Mouse (Mus musculus) lung, embryonic 14.5 days (tissue): Measurements from ENCODE around the gene Gm20388. TPM values are rescaled to one million over a fixed set of nuclear protein-coding genes. Genes with fewer than 3 reads are reported as not detected.

Source experiments
- ATAC-seq: fragments of 200-750 bp; cut with Nextera tagmentation; 2 replicates; pipeline ENCODE4 v1.8.0; 2017; ENCODE audit warnings: mild to moderate bottlenecking, moderate TSS enrichment, moderate library complexity; ENCODE audit not compliant: insufficient read depth
- DNase-seq: peaks from one replicate; pipeline ENCODE4 v3.0.0-alpha.2; 2015
- H3K27ac ChIP-seq: fragments of 300-500 bp; sonication (generic); 2 replicates; pipeline ENCODE4 v1.5.1; 2014; ENCODE audit warnings: low read depth, mild to moderate bottlenecking, moderate library complexity
- H3K27me3 ChIP-seq: fragments of 300-500 bp; sonication (generic); 2 replicates; pipeline ENCODE4 v1.6.1; 2014; ENCODE audit warnings: low read length, control low read depth; ENCODE audit not compliant: insufficient read depth
- H3K36me3 ChIP-seq: fragments of 300-500 bp; sonication (generic); 2 replicates; pipeline ENCODE4 v1.6.1; 2014; ENCODE audit warnings: control low read depth; ENCODE audit not compliant: insufficient read depth
- H3K4me1 ChIP-seq: fragments of 300-500 bp; sonication (generic); 2 replicates; pipeline ENCODE4 v1.6.1; 2014; ENCODE audit warnings: antibody characterized with exemption, control low read depth; ENCODE audit not compliant: insufficient read depth
- H3K4me2 ChIP-seq: fragments of 300-500 bp; sonication (generic); 2 replicates; pipeline ENCODE4 v1.6.1; 2014; ENCODE audit warnings: mild to moderate bottlenecking
- H3K4me3 ChIP-seq: fragments of 300-500 bp; sonication (generic); 2 replicates; pipeline ENCODE4 v1.5.1; 2014; ENCODE audit warnings: low read depth, low read length
- H3K9ac ChIP-seq: fragments of 300-500 bp; sonication (generic); 2 replicates; pipeline ENCODE4 v1.6.1; 2014
- H3K9me3 ChIP-seq: fragments of 300-500 bp; sonication (generic); 2 replicates; pipeline ENCODE4 v1.6.1; 2016; ENCODE audit warnings: low read depth, low read length, control low read depth
- CTCF ChIP-seq: IDR thresholded peaks from 2 replicates; pipeline ENCODE4 v1.5.1; 2016; ENCODE audit warnings: antibody characterized with exemption, low read depth
- WGBS: fragments of 180-500 bp; shearing (Covaris S2); extraction: QIAGEN DNeasy Blood & Tissue Kit; methylation state at CpG from one replicate; pipeline ENCODE4 v1.1.7; 2014; 5-methylcytosine and 5-hydroxymethylcytosine counted together
- polyA plus RNA-seq: library from polyadenylated mRNA; unstranded; fragments of >200 nt; fragmentation: Nextera tagmentation; extraction: Ambion mirVana; gene quantifications from 2 replicates; pipeline ENCODE4 v1.2.1, GENCODE M21; 2014

The Gm20388 gene
- polyA plus RNA-seq, 1 experiment from 2014 or later = not detected

- Histone ChIP-seq H3K36me3 (no peaks in the 10 kb centered on the region), H3K4me3 (no peak overlapping the region), H3K9me3 (no peaks in the 10 kb centered on the region), H3K4me2 (no peak overlapping the region), H3K4me1 (peaks cover 10% of the 10 kb centered on the region; the same call in 1 of the 2 replicates), H3K27me3 (no peaks in the 10 kb centered on the region; the same call in 1 of the 2 replicates), H3K9ac (no peak overlapping the region), H3K27ac (no peak overlapping the region)
- WGBS = 58% methylated on average over 9 of the region's 9 CpGs
- no peak for DNase-seq
- ATAC-seq = no peak
- no peak for TF ChIP-seq CTCF
Measured at GRCm38 (mm10) chr8:121371287-121371686, 1460.6 kb downstream of the Gm20388 start.

- H3K27me3 ChIP-seq = no peaks in the 10 kb centered on the region; the same call in 1 of the 2 replicates
- 83% methylated on average over 25 of the region's 25 CpGs for WGBS
- H3K4me3 ChIP-seq = no peak overlapping the region
- no peaks in the 10 kb centered on the region for H3K9me3 ChIP-seq
- H3K36me3 ChIP-seq = no peaks in the 10 kb centered on the region
- no peak overlapping the region for H3K9ac ChIP-seq
- no peak overlapping the region for H3K4me2 ChIP-seq
- TF ChIP-seq CTCF = no peak
- DNase-seq (no peak), ATAC-seq (no peak)
- H3K4me1 ChIP-seq = peaks cover 10% of the 10 kb centered on the region; the same call in 1 of the 2 replicates
- H3K27ac ChIP-seq = no peak overlapping the region
Measured at GRCm38 (mm10) chr8:121371911-121372638, 1461.4 kb downstream of the Gm20388 start.

DNA sequence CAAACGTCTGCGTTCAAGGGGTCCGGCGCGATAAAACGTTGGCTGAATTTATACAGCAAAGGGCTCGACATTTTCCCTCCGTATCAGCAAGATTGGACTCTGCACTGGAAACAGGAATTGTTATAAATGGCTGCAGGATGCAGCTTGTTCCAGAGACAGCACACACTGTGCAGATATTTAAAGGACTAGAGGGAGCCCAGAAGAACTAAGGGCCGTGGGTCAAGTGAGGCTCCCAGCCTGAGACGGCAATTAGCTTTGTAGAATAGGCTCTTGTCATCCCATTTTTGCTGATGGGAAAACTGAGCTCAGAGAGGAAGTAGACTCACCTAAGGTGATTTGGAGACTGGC, 1462.0 kb downstream of the Gm20388 start:
- peaks cover 14% of the 10 kb centered on the region for H3K4me1 ChIP-seq

GRCm38 (mm10) chr8:121374284-121374683, 1463.6 kb downstream of the Gm20388 start:
- peaks cover 12% of the 10 kb centered on the region for H3K4me1 ChIP-seq
- WGBS = 28% methylated on average over 9 of the region's 9 CpGs
- H3K9me3 ChIP-seq = no peaks in the 10 kb centered on the region
- DNase-seq (no peak), ATAC-seq (no peak)
- TF ChIP-seq CTCF = peak; percentile 64
- peak overlapping the region; percentile 8; the same call in 1 of the 2 replicates for H3K27ac ChIP-seq
- no peaks in the 10 kb centered on the region for H3K27me3 ChIP-seq
- H3K4me3 ChIP-seq = no peak overlapping the region
- no peak overlapping the region for H3K9ac ChIP-seq
- H3K4me2 ChIP-seq = no peak overlapping the region
- H3K36me3 ChIP-seq = no peaks in the 10 kb centered on the region

More for the DNA sequence above, 1462.0 kb downstream of the Gm20388 start:
- no peak for DNase-seq
- no peak overlapping the region for H3K9ac ChIP-seq
- no peaks in the 10 kb centered on the region; the same call in 1 of the 2 replicates for H3K27me3 ChIP-seq
- no peaks in the 10 kb centered on the region for H3K9me3 ChIP-seq
- ATAC-seq = no peak
- H3K27ac ChIP-seq = no peak overlapping the region
- 75% methylated on average over 10 of the region's 10 CpGs for WGBS
- no peak overlapping the region for H3K4me2 ChIP-seq
- H3K4me3 ChIP-seq = no peak overlapping the region
- TF ChIP-seq CTCF = no peak
- H3K36me3 ChIP-seq = no peaks in the 10 kb centered on the region

- Histone ChIP-seq H3K27ac (peak overlapping the region; percentile 24; the same call in 1 of the 2 replicates), H3K4me2 (no peak overlapping the region), H3K4me3 (no peak overlapping the region), H3K9ac (no peak overlapping the region), H3K36me3 (no peaks in the 10 kb centered on the region), H3K9me3 (no peaks in the 10 kb centered on the region), H3K27me3 (no peaks in the 10 kb centered on the region), H3K4me1 (peaks cover 12% of the 10 kb centered on the region)
- ATAC-seq (peak; percentile 81), DNase-seq (peak; percentile 87)
- TF ChIP-seq CTCF = no peak
- WGBS = 3% methylated on average over 8 of the region's 8 CpGs
Measured at GRCm38 (mm10) chr8:121374777-121375176, 1464.1 kb downstream of the Gm20388 start.

DNA sequence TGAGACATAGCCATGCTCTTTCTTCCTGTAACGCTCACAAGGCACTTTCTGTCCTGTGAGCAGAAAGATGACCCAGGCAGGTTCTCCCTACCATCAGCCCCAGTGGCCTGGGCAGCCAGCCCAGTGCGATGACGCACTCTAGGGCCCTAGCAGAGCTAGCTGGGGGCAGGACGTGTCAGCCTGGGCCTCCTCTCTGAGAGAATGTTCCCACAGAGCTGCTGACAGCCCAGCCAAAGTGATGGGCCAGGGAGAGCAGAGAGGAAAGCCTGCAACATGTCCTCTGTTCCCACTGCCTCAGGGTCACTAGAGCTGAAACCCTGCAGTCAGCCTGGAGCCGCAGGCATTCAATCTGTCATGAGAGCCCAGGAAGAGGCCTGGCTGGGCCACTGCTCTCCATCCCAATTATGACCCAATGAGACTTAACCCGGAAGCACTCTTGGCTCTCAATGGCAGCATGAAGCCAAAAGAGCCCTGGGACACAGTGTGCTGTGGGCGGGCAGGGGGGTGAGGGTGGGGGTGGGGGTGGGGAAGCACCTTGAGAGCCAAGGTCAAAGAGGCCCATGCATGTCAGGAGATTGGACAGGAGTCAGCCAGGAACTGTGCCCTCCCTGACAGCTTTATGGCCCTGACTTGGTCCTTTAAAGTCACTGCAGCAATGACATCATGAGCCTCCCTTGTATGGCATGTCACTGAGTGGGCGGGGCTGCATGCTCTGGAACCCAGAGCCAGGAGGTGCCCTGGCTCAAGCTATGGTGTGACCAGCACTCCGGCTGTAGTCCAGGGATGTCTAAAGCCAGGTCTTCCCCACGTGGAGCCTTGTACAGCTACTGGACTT, 1465.7 kb downstream of the Gm20388 start:
- Histone ChIP-seq H3K9me3 (no peaks in the 10 kb centered on the region), H3K9ac (no peak overlapping the region), H3K4me2 (no peak overlapping the region), H3K27me3 (no peaks in the 10 kb centered on the region), H3K4me3 (no peak overlapping the region), H3K27ac (peak overlapping the region; percentile 43; the same call in 1 of the 2 replicates), H3K36me3 (no peaks in the 10 kb centered on the region), H3K4me1 (peaks cover 12% of the 10 kb centered on the region)
- DNase-seq (peak; percentile 78), ATAC-seq (peak; percentile 62)
- 50% methylated on average over 10 of the region's 10 CpGs for WGBS
- TF ChIP-seq CTCF = no peak

DNA sequence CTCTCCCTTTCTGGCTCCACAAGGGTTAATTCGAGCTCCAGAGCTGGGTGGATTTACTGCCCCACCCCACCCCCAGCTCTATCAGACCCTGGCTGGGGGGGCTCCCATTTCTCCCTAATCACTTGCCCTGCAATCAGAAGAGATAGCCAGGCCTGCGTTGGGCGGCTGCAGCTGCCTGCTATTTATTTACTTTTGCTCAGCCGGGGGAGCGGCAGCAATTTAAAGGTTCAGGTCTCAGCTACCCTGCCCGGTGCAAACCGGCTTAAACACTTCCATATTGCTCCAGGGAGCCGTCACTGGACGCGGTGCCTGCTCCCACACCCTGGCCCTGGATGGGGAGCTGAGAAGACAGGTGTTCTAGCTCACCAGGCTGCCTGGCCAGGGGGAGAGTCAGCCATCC, 1467.0 kb downstream of the Gm20388 start:
- TF ChIP-seq CTCF = no peak
- Histone ChIP-seq H3K9ac (no peak overlapping the region; the same call in 1 of the 2 replicates), H3K4me1 (peaks cover 15% of the 10 kb centered on the region)

More for the DNA sequence above, 1467.0 kb downstream of the Gm20388 start:
- DNase-seq = peak; percentile 38
- H3K27me3 ChIP-seq = no peaks in the 10 kb centered on the region
- no peaks in the 10 kb centered on the region for H3K36me3 ChIP-seq
- 0 out of 2 replicates have a peak overlapping the region, but pooled peaks have one; percentile 10 for H3K4me2 ChIP-seq
- H3K4me3 ChIP-seq = no peak overlapping the region
- no peak for ATAC-seq
- 7% methylated on average over 10 of the region's 10 CpGs for WGBS
- no peaks in the 10 kb centered on the region for H3K9me3 ChIP-seq
- no peak overlapping the region for H3K27ac ChIP-seq
